Mouse (Mus musculus) thymus, postnatal 10 days (tissue): ENCODE measurements at regions not wholly inside any gene's neighbourhood (a gene's known extent, or its start where the extent isn't known, plus 50 kb on each side); places are given as distances from the start of the nearest gene placed in this dataset.
A peak's percentile ranks its signal among the peaks of the same experiment; 100 is the strongest.

Source experiments
- DNase-seq, 2 experiments: peaks; one replicate each; pipeline ENCODE4 v3.0.0; 2021; ENCODE audit warnings: low spot score in 2 of 2

- DNase-seq: no peak
Measured at GRCm38 (mm10) chr5:91456924-91457323, 54.1 kb upstream of the Btc start.

- peak in 1 of 2 experiments; percentile 18 for DNase-seq
Measured at GRCm38 (mm10) chr5:91464876-91465508, 52.4 kb upstream of the Parm1 start.
